Mouse (Mus musculus) heart, adult 2 months (tissue): ENCODE data around the gene Ap1m1. TPM values are rescaled to one million over a fixed set of nuclear protein-coding genes. Genes with fewer than 3 reads are reported as not detected.

Experiments used
- DNase-seq, 2 experiments: peaks; one replicate each; pipeline ENCODE4 v3.0.0; 2021
- H3K27ac ChIP-seq: fragments of 200-600 bp; 2 replicates; pipeline ENCODE4 v1.8.1; 2022
- H3K27me3 ChIP-seq: fragments of 200-500 bp; 2 replicates; pipeline ENCODE4 v1.6.1; 2012; ENCODE audit warnings: mild to moderate bottlenecking, low read length, inconsistent platforms, mixed read lengths; ENCODE audit not compliant: control insufficient read depth, insufficient read depth
- H3K36me3 ChIP-seq: fragments of 200-500 bp; 2 replicates; pipeline ENCODE4 v1.6.1; 2012; ENCODE audit warnings: low read length, inconsistent platforms; ENCODE audit not compliant: control insufficient read depth, insufficient read depth
- H3K4me1 ChIP-seq: fragments of 200-500 bp; 2 replicates; pipeline ENCODE4 v1.6.1; 2011; ENCODE audit warnings: low read length; ENCODE audit not compliant: control insufficient read depth, insufficient read depth
- H3K4me3 ChIP-seq: fragments of 200-600 bp; 2 replicates; pipeline ENCODE4 v1.8.1; 2022
- H3K79me2 ChIP-seq: fragments of 200-500 bp; replicated peaks from 2 replicates; pipeline ENCODE4 v1.6.1; 2012; ENCODE audit warnings: mild to moderate bottlenecking, inconsistent platforms, low read length, moderate library complexity, mixed read lengths; ENCODE audit not compliant: control insufficient read depth, insufficient read depth
- H3K9ac ChIP-seq: fragments of 200-500 bp; 2 replicates; pipeline ENCODE4 v1.6.1; 2012; ENCODE audit warnings: low read depth, mild to moderate bottlenecking, control low read depth, inconsistent platforms, low read length, mixed read lengths
- CTCF ChIP-seq: fragments of 200-600 bp; IDR thresholded peaks from 2 replicates; pipeline ENCODE4 v1.8.1; 2022; ENCODE audit warnings: antibody characterized with exemption, mild to moderate bottlenecking, moderate library complexity
- EP300 ChIP-seq: fragments of 200-500 bp; IDR thresholded peaks from 2 replicates; pipeline ENCODE4 v1.6.1; 2011; ENCODE audit warnings: low read depth, low read length, control low read depth; ENCODE audit not compliant: insufficient read depth
- POLR2A ChIP-seq: fragments of 200-500 bp; IDR thresholded peaks from 2 replicates; pipeline ENCODE4 v1.6.1; 2011; ENCODE audit warnings: mild to moderate bottlenecking, low read depth, low read length, control low read depth; ENCODE audit not compliant: insufficient read depth
- WGBS: fragments of 180-500 bp; shearing (Covaris S2); methylation state at CpG from one replicate; pipeline ENCODE4 v1.1.7; 2018; 5-methylcytosine and 5-hydroxymethylcytosine counted together
- intact Hi-C: fragments of 180-260 bp; cut with DNase I; formaldehyde crosslinking; loops from one replicate; pipeline ENCODE4 v1.15.1; 2025
- polyA plus RNA-seq: library from polyadenylated mRNA; depleted of rRNA; stranded (reverse); fragments of >200 nt; gene quantifications from 2 replicates; pipeline ENCODE4 v1.2.3, GENCODE M21; 2012
- total RNA-seq, 2 experiments: library from RNA; stranded (reverse); gene quantifications; 2 replicates each; pipeline ENCODE4 v1.2.3; 2021

Ap1m1 gene
- total and polyA plus RNA-seq, 3 experiments = 44.6 to 74.3 (median 48.8) TPM

GRCm38 (mm10) chr8:72240951-72241350 is 1.1 kb downstream of the Ap1m1 start:
- Histone ChIP-seq H3K4me1 (peaks cover 15% of the 10 kb centered on the region), H3K36me3 (no peaks in the 10 kb centered on the region; the same call in none of the 2 replicates), H3K79me2 (peaks cover 5% of the 10 kb centered on the region), H3K4me3 (peak overlapping the region; percentile 71), H3K27ac (peak overlapping the region; percentile 92), H3K9ac (no peak overlapping the region), H3K27me3 (no peaks in the 10 kb centered on the region)
- intact Hi-C loops = loop anchor here (5.0 kb wide), 2 partner anchors 64 to 126 kb away; no protein-coding TSS in a partner anchor
- TF ChIP-seq EP300 (no peak), CTCF (no peak), POLR2A (no peak)
- WGBS = 52% methylated on average over 7 of the region's 7 CpGs
- DNase-seq = peak in 1 of 2 experiments; percentile 28

GRCm38 (mm10) chr8:72242226-72242625 is 2.4 kb downstream of the Ap1m1 start:
- Histone ChIP-seq H3K36me3 (no peaks in the 10 kb centered on the region; the same call in none of the 2 replicates), H3K4me1 (peaks cover 15% of the 10 kb centered on the region), H3K4me3 (no peak overlapping the region), H3K27ac (peak overlapping the region; percentile 30; the same call in 1 of the 2 replicates), H3K79me2 (peaks cover 7% of the 10 kb centered on the region), H3K9ac (no peak overlapping the region), H3K27me3 (no peaks in the 10 kb centered on the region)
- WGBS = 72% methylated on average over 1 of the region's 1 CpGs
- intact Hi-C loops = loop anchor here (5.0 kb wide), 2 partner anchors 65 to 125 kb away; no protein-coding TSS in a partner anchor
- TF ChIP-seq CTCF (no peak), POLR2A (no peak), EP300 (no peak)
- DNase-seq = peak in 1 of 2 experiments; percentile 29

- Histone ChIP-seq H3K4me1 (peaks cover 14% of the 10 kb centered on the region), H3K4me3 (no peak overlapping the region), H3K79me2 (peaks cover 7% of the 10 kb centered on the region), H3K27ac (no peak overlapping the region), H3K9ac (peak overlapping the region; percentile 30; the same call in 1 of the 2 replicates), H3K36me3 (no peaks in the 10 kb centered on the region; the same call in none of the 2 replicates), H3K27me3 (no peaks in the 10 kb centered on the region)
- TF ChIP-seq POLR2A = no peak
- no peak for TF ChIP-seq EP300
- TF ChIP-seq CTCF = no peak
- 25% methylated on average over 2 of the region's 2 CpGs for WGBS
- peak in 1 of 2 experiments; percentile 23 for DNase-seq
- intact Hi-C loops = loop anchor here (5.0 kb wide), 2 partner anchors 67 to 123 kb away; no protein-coding TSS in a partner anchor
Measured at GRCm38 (mm10) chr8:72244610-72245009, 4.8 kb downstream of the Ap1m1 start.

- no peaks in the 10 kb centered on the region for H3K27me3 ChIP-seq
- TF ChIP-seq EP300 = no peak
- peak; percentile 70 for TF ChIP-seq CTCF
- no peaks in the 10 kb centered on the region for H3K79me2 ChIP-seq
- H3K4me1 ChIP-seq = peaks cover 15% of the 10 kb centered on the region
- no peak overlapping the region for H3K27ac ChIP-seq
- no peak for DNase-seq
- WGBS = 55% methylated on average over 7 of the region's 7 CpGs
- intact Hi-C loops = loop anchor here (5.0 kb wide), 1 partner anchor 80 kb away; no protein-coding TSS in a partner anchor
- H3K4me3 ChIP-seq = no peak overlapping the region
- peaks cover 2% of the 10 kb centered on the region; the same call in 1 of the 2 replicates for H3K36me3 ChIP-seq
- H3K9ac ChIP-seq = no peak overlapping the region
Measured at GRCm38 (mm10) chr8:72257171-72257901, 17.5 kb downstream of the Ap1m1 start.

- no peak overlapping the region for H3K9ac ChIP-seq
- intact Hi-C loops = loop anchor here (5.0 kb wide), 1 partner anchor 81 kb away; no protein-coding TSS in a partner anchor
Measured at GRCm38 (mm10) chr8:72257902-72258238, 18.1 kb downstream of the Ap1m1 start.

GRCm38 (mm10) chr8:72259862-72260261 is 20.0 kb downstream of the Ap1m1 start:
- H3K4me3 ChIP-seq = no peak overlapping the region

More at GRCm38 (mm10) chr8:72257902-72258238, 18.1 kb downstream of the Ap1m1 start:
- no peak overlapping the region for H3K4me3 ChIP-seq
- H3K27me3 ChIP-seq = no peaks in the 10 kb centered on the region
- no peak for TF ChIP-seq EP300
- H3K79me2 ChIP-seq = no peaks in the 10 kb centered on the region
- WGBS = 80% methylated on average over 1 of the region's 1 CpGs
- H3K27ac ChIP-seq = no peak overlapping the region
- DNase-seq = no peak
- peaks cover 16% of the 10 kb centered on the region for H3K4me1 ChIP-seq
- H3K36me3 ChIP-seq = peaks cover 2% of the 10 kb centered on the region; the same call in 1 of the 2 replicates

More at GRCm38 (mm10) chr8:72259862-72260261, 20.0 kb downstream of the Ap1m1 start:
- 57% methylated on average over 2 of the region's 2 CpGs for WGBS
- TF ChIP-seq CTCF (no peak), EP300 (no peak), POLR2A (no peak)
- no peaks in the 10 kb centered on the region for H3K79me2 ChIP-seq
- intact Hi-C loops = loop anchor here (5.0 kb wide), 1 partner anchor 83 kb away; no protein-coding TSS in a partner anchor
- no peak overlapping the region for H3K9ac ChIP-seq
- peaks cover 17% of the 10 kb centered on the region for H3K4me1 ChIP-seq
- no peaks in the 10 kb centered on the region for H3K27me3 ChIP-seq
- no peak for DNase-seq
- peak overlapping the region; percentile 61; the same call in 1 of the 2 replicates for H3K27ac ChIP-seq
- H3K36me3 ChIP-seq = peaks cover 2% of the 10 kb centered on the region; the same call in 1 of the 2 replicates
